Mouse (Mus musculus): Measurements from ENCODE around the gene Mettl8.

Mettl8 gene

GRCm38 (mm10) chr2:70989201-70990191, 65.9 kb downstream of the Mettl8 start:
- DNase-seq (ENCODE audit: low read depth) = no peak

- DNase-seq (ENCODE audit: low read depth) = no peak
Observed at GRCm38 (mm10) chr2:70978271-70978670, 77.1 kb downstream of the Mettl8 start.

GRCm38 (mm10) chr2:70974769-70975168, 80.6 kb downstream of the Mettl8 start:
- DNase-seq (ENCODE audit: low read depth) = no peak

GRCm38 (mm10) chr2:70972795-70973518, 82.4 kb downstream of the Mettl8 start:
- no peak for DNase-seq (ENCODE audit: low read depth)

GRCm38 (mm10) chr2:70970158-70970741, 85.1 kb downstream of the Mettl8 start:
- DNase-seq (ENCODE audit: low read depth) = no peak

GRCm38 (mm10) chr2:70968305-70968704, 87.1 kb downstream of the Mettl8 start:
- no peak for DNase-seq (ENCODE audit: low read depth)

- no peak for DNase-seq (ENCODE audit: low read depth)
Observed at GRCm38 (mm10) chr2:70967216-70967615, 88.2 kb downstream of the Mettl8 start.

GRCm38 (mm10) chr2:70964809-70965208, 90.6 kb downstream of the Mettl8 start:
- no peak for DNase-seq (ENCODE audit: low read depth)

GRCm38 (mm10) chr2:70962921-70963320, 92.5 kb downstream of the Mettl8 start:
- no peak for DNase-seq (ENCODE audit: low read depth)

GRCm38 (mm10) chr2:70961086-70961941, 94.1 kb downstream of the Mettl8 start:
- no peak for DNase-seq (ENCODE audit: low read depth)

- DNase-seq (ENCODE audit: low read depth) = no peak
Observed at GRCm38 (mm10) chr2:70960090-70960489, 95.3 kb downstream of the Mettl8 start.

GRCm38 (mm10) chr2:70959337-70959736, 96.0 kb downstream of the Mettl8 start:
- DNase-seq (ENCODE audit: low read depth) = no peak

GRCm38 (mm10) chr2:70958536-70958935, 96.8 kb downstream of the Mettl8 start:
- DNase-seq (ENCODE audit: low read depth) = no peak

- DNase-seq (ENCODE audit: low read depth) = no peak
Observed at GRCm38 (mm10) chr2:70953616-70954015, 101.8 kb downstream of the Mettl8 start.

- no peak for DNase-seq (ENCODE audit: low read depth)
Observed at GRCm38 (mm10) chr2:70951944-70952343, 103.4 kb downstream of the Mettl8 start.

- no peak for DNase-seq (ENCODE audit: low read depth)
Observed at GRCm38 (mm10) chr2:70944511-70945305, 110.7 kb downstream of the Mettl8 start.

- DNase-seq (ENCODE audit: low read depth) = no peak
Observed at GRCm38 (mm10) chr2:70940826-70941225, 114.6 kb downstream of the Mettl8 start.

- no peak for DNase-seq (ENCODE audit: low read depth)
Observed at GRCm38 (mm10) chr2:70938844-70939494, 116.4 kb downstream of the Mettl8 start.

- no peak for DNase-seq (ENCODE audit: low read depth)
Observed at GRCm38 (mm10) chr2:70934772-70935171, 120.6 kb downstream of the Mettl8 start.

GRCm38 (mm10) chr2:70933516-70933915, 121.9 kb downstream of the Mettl8 start:
- DNase-seq (ENCODE audit: low read depth) = no peak
